ENCODE assay signal across 9 mouse cellular contexts in the genomic region with DNA sequence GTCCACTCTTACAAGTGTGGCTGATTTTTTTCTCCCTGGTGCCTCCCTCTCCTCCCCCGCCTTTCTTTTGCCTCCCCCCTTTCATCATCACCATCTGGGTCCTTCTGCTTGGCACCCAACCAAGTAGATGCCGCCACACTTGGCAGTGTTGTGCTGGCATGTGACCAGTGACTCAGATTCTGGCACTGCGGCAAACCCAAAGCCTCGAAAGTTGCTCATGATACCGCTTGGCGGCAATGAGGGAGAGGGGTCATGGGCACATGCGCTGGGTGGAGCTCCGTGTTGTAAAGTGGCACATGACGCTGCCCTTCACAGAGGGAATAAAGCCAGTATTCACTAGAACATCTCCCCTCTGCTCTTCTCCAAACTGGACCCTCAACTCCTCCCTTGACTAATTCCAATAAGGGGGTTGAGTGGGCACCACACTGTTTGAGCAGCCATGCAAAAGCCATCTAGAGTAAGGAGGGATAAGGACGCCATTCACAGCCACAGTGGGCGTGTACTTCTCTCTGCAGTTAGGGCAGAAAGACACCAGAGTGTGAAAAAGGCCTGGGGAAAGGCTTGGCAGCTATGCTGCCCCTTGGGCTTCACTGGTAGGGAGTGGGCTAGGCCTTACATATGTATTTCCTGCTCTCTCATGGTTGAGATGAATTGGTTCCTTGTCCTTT. TPM values are rescaled to one million over a fixed set of nuclear protein-coding genes. Genes with fewer than 3 reads are reported as not detected.
DNase-seq lines count a peak whose midpoint lies in the region; ATAC-seq lines count a peak whose summit lies in the region.
"Had no signal": no experiment of that assay in that cellular context is flagged by ENCODE, and none has a peak within 500 bp of the region (broad histone marks: within the 10 kb centered on the region; RNA-seq: fewer than 3 reads in every experiment).

No protein-coding gene starts in this region.

- no peak overlapping the region for H3K9ac ChIP-seq in embryonic facial prominence, embryonic 14.5 days (ENCODE audit: low read depth, low read length)
- no peak overlapping the region for H3K9ac ChIP-seq in heart, embryonic 16.5 days (ENCODE audit: low read length)
- H3K9ac ChIP-seq: lung, embryonic 14.5 days had no signal

- DNase-seq in embryonic facial prominence, embryonic 14.5 days (ENCODE audit: low spot score), result no peak
- DNase-seq in embryonic facial prominence, embryonic 10.5 days (ENCODE audit: low spot score), result no peak
- DNase-seq in urinary bladder, postnatal 14 days (ENCODE audit: low spot score), result peak; percentile 15
- DNase-seq in urinary bladder, adult 2 months (ENCODE audit: low spot score), result no peak
- DNase-seq in left cerebral cortex, postnatal 10 days (ENCODE audit: extremely low spot score in 1 of 2, low spot score in 2 of 2), result peak; percentile 90
- peak; percentile 91 for DNase-seq in right cerebral cortex, adult 18-20 months
- no peak for DNase-seq in urinary bladder, postnatal 10 days (ENCODE audit: low spot score)
- DNase-seq: lung, embryonic 14.5 days had no signal

- no peaks in the 10 kb centered on the region for H3K4me1 ChIP-seq in embryonic facial prominence, embryonic 14.5 days (ENCODE audit: control insufficient read depth, insufficient read depth, low read length)
- peaks cover 7% of the 10 kb centered on the region for H3K4me1 ChIP-seq in embryonic facial prominence, embryonic 10.5 days
- H3K4me1 ChIP-seq in heart, embryonic 16.5 days (ENCODE audit: control insufficient read depth, insufficient read depth, low read length), result peaks cover 12% of the 10 kb centered on the region

- no peak overlapping the region for H3K4me2 ChIP-seq in embryonic facial prominence, embryonic 14.5 days (ENCODE audit: low read depth, low read length)
- no peak overlapping the region for H3K4me2 ChIP-seq in heart, embryonic 16.5 days (ENCODE audit: low read depth, low read length)
- H3K4me2 ChIP-seq: lung, embryonic 14.5 days had no signal

- H3K9me3 ChIP-seq in embryonic facial prominence, embryonic 14.5 days (ENCODE audit: control insufficient read depth, low read length), result no peaks in the 10 kb centered on the region
- no peaks in the 10 kb centered on the region for H3K9me3 ChIP-seq in embryonic facial prominence, embryonic 10.5 days
- H3K9me3 ChIP-seq in heart, embryonic 16.5 days (replicated peaks; ENCODE audit: control insufficient read depth, low read length), result no peaks in the 10 kb centered on the region

- H3K27ac ChIP-seq in embryonic facial prominence, embryonic 14.5 days (replicated peaks; ENCODE audit: low read depth, low read length), result no peak overlapping the region
- H3K27ac ChIP-seq in embryonic facial prominence, embryonic 10.5 days (replicated peaks), result no peak overlapping the region
- H3K27ac ChIP-seq in heart, embryonic 16.5 days (ENCODE audit: low read length), result no peak overlapping the region

- H3K4me3 ChIP-seq in embryonic facial prominence, embryonic 14.5 days (ENCODE audit: low read depth, low read length), result no peak overlapping the region
- no peak overlapping the region for H3K4me3 ChIP-seq in embryonic facial prominence, embryonic 10.5 days
- H3K4me3 ChIP-seq in heart, embryonic 16.5 days (ENCODE audit: low read length), result no peak overlapping the region

- H3K27me3 ChIP-seq in embryonic facial prominence, embryonic 14.5 days (replicated peaks; ENCODE audit: control insufficient read depth, insufficient read depth, low read length), result no peaks in the 10 kb centered on the region
- H3K27me3 ChIP-seq in embryonic facial prominence, embryonic 10.5 days (replicated peaks; ENCODE audit: low read depth, poor library complexity, severe bottlenecking), result no peaks in the 10 kb centered on the region; the same call in 1 of the 2 replicates
- 0 out of 2 replicates have a peak, but pooled peaks cover 3% of the 10 kb centered on the region for H3K27me3 ChIP-seq in heart, embryonic 16.5 days (ENCODE audit: control insufficient read depth, insufficient read depth, low read length)

- WGBS in embryonic facial prominence, embryonic 14.5 days, result 78% methylated on average over 11 of the region's 11 CpGs
- 81% methylated on average over 11 of the region's 11 CpGs for WGBS in embryonic facial prominence, embryonic 10.5 days
- WGBS in heart, embryonic 16.5 days, result 62% methylated on average over 11 of the region's 11 CpGs

- ATAC-seq in embryonic facial prominence, embryonic 14.5 days (ENCODE audit: low read depth), result peak; percentile 35; the same call in 1 of the 2 replicates
- peak; percentile 87 for ATAC-seq in heart, embryonic 16.5 days (replicated peaks; ENCODE audit: extremely low read depth, insufficient read depth, low FRiP score)

- no peaks in the 10 kb centered on the region for H3K36me3 ChIP-seq in embryonic facial prominence, embryonic 14.5 days (ENCODE audit: control insufficient read depth, insufficient read depth, low read length)
- H3K36me3 ChIP-seq in embryonic facial prominence, embryonic 10.5 days (replicated peaks), result no peaks in the 10 kb centered on the region
- no peaks in the 10 kb centered on the region for H3K36me3 ChIP-seq in heart, embryonic 16.5 days (ENCODE audit: control insufficient read depth, insufficient read depth)

- intact Hi-C loops in left cerebral cortex, postnatal 10 days (cut with DNase I), result no loop called here

RNA-seq across cellular contexts. Expression of gene Zfhx2, which starts 36.8 kb away (rescaled TPM):
- 3.4 and 3.7 TPM in 2 replicates for polyA plus RNA-seq in embryonic facial prominence, embryonic 14.5 days (2014; fragmentation: Nextera tagmentation; extraction: Ambion mirVana)
- 6.1 and 6.8 TPM in 2 replicates for polyA plus RNA-seq in embryonic facial prominence, embryonic 10.5 days (2016; fragmentation: Nextera tagmentation; extraction: Ambion mirVana)
- 0.66 and 2.0 TPM in 2 replicates for polyA plus RNA-seq in urinary bladder, adult 2 months (2012; rRNA removed)
- 2.5 and 3.0 TPM in 2 replicates for polyA plus RNA-seq in heart, embryonic 16.5 days (2015; fragmentation: Nextera tagmentation; extraction: Ambion mirVana)
- total RNA-seq in left cerebral cortex, postnatal 10 days (2021), result 10 to 100 TPM; 26.6 to 27.2 TPM

RNA-seq across cellular contexts. Expression of gene Thtpa, which starts 39.3 kb away (rescaled TPM):
- 16.7 and 22.6 TPM in 2 replicates for polyA plus RNA-seq in embryonic facial prominence, embryonic 14.5 days (2014; fragmentation: Nextera tagmentation; extraction: Ambion mirVana)
- polyA plus RNA-seq in embryonic facial prominence, embryonic 10.5 days (2016; fragmentation: Nextera tagmentation; extraction: Ambion mirVana), result 22.4 and 22.8 TPM in 2 replicates
- 6.6 and 11.6 TPM in 2 replicates for polyA plus RNA-seq in urinary bladder, adult 2 months (2012; rRNA removed)
- polyA plus RNA-seq in heart, embryonic 16.5 days (2015; fragmentation: Nextera tagmentation; extraction: Ambion mirVana), result 16.1 and 16.9 TPM in 2 replicates
- total RNA-seq in left cerebral cortex, postnatal 10 days (2021), result 10 to 100 TPM; 31.4 to 31.5 TPM

RNA-seq across cellular contexts. Expression of gene Ngdn, which starts 40.0 kb away (rescaled TPM):
- 70.1 and 71.6 TPM in 2 replicates for polyA plus RNA-seq in embryonic facial prominence, embryonic 14.5 days (2014; fragmentation: Nextera tagmentation; extraction: Ambion mirVana)
- 91.1 and 94.2 TPM in 2 replicates for polyA plus RNA-seq in embryonic facial prominence, embryonic 10.5 days (2016; fragmentation: Nextera tagmentation; extraction: Ambion mirVana)
- polyA plus RNA-seq in urinary bladder, adult 2 months (2012; rRNA removed), result 53.7 and 65.8 TPM in 2 replicates
- polyA plus RNA-seq in heart, embryonic 16.5 days (2015; fragmentation: Nextera tagmentation; extraction: Ambion mirVana), result 63.3 and 68.1 TPM in 2 replicates
- 10 to 100 TPM; 21.5 to 26.8 TPM for total RNA-seq in left cerebral cortex, postnatal 10 days (2021)

RNA-seq across cellular contexts. Expression of gene Ap1g2, which starts 51.1 kb away (rescaled TPM):
- polyA plus RNA-seq in embryonic facial prominence, embryonic 14.5 days (2014; fragmentation: Nextera tagmentation; extraction: Ambion mirVana), result 15.3 and 17.6 TPM in 2 replicates
- 14.5 and 15.8 TPM in 2 replicates for polyA plus RNA-seq in embryonic facial prominence, embryonic 10.5 days (2016; fragmentation: Nextera tagmentation; extraction: Ambion mirVana)
- polyA plus RNA-seq in urinary bladder, adult 2 months (2012; rRNA removed), result 22.5 and 26.6 TPM in 2 replicates
- 10.4 and 14.2 TPM in 2 replicates for polyA plus RNA-seq in heart, embryonic 16.5 days (2015; fragmentation: Nextera tagmentation; extraction: Ambion mirVana)
- total RNA-seq in left cerebral cortex, postnatal 10 days (2021), result 10 to 100 TPM; 14.6 to 18.0 TPM

Comparison
In these comparisons a context has a peak if more than half of its experiments do, and no peak if none do; other contexts are left out.
1. DNase-seq: peak in urinary bladder, postnatal 14 days (single experiment), left cerebral cortex, postnatal 10 days (2 of 2) and right cerebral cortex, adult 18-20 months (single experiment); none in embryonic facial prominence, embryonic 14.5 days (single experiment), embryonic facial prominence, embryonic 10.5 days (single experiment), urinary bladder, adult 2 months (single experiment) and urinary bladder, postnatal 10 days (single experiment).